Mouse (Mus musculus) kidney, adult 9 months (tissue): Measurements from ENCODE around the gene Rnf167.

ENCODE experiments used
- DNase-seq: peaks from one replicate; pipeline ENCODE4 v3.0.0; 2022

Gene Rnf167

GRCm38 (mm10) chr11:70646691-70647650, at the start of gene Rnf167, which contains the start of gene Slc25a11:
TSS of gene Rnf167 (plus strand) at chr11:70647235.
TSS of gene Slc25a11 (minus strand) at chr11:70647479.
- DNase-seq, result peak; percentile 99

GRCm38 (mm10) chr11:70597301-70597700, 49.7 kb upstream of the Rnf167 start:
- DNase-seq, result no peak

- no peak for DNase-seq
Measured at GRCm38 (mm10) chr11:70598451-70598953, 48.5 kb upstream of the Rnf167 start.

GRCm38 (mm10) chr11:70605024-70605566, 41.9 kb upstream of the Rnf167 start:
- peak; percentile 88 for DNase-seq

GRCm38 (mm10) chr11:70606717-70607116, 40.3 kb upstream of the Rnf167 start:
- no peak for DNase-seq

GRCm38 (mm10) chr11:70607611-70608010, 39.4 kb upstream of the Rnf167 start:
- DNase-seq, result no peak

- DNase-seq, result peak; percentile 82
Measured at GRCm38 (mm10) chr11:70608381-70609066, 38.5 kb upstream of the Rnf167 start.

- no peak for DNase-seq
Measured at GRCm38 (mm10) chr11:70610752-70611151, 36.3 kb upstream of the Rnf167 start.

GRCm38 (mm10) chr11:70612505-70612904, 34.5 kb upstream of the Rnf167 start:
- DNase-seq, result no peak

- DNase-seq, result peak; percentile 76
Measured at GRCm38 (mm10) chr11:70615074-70615473, 32.0 kb upstream of the Rnf167 start.

- no peak for DNase-seq
Measured at GRCm38 (mm10) chr11:70615516-70616093, 31.4 kb upstream of the Rnf167 start, which contains the start of gene 4930544D05Rik. TSS of gene 4930544D05Rik (plus strand) at chr11:70615848.

- no peak for DNase-seq
Measured at GRCm38 (mm10) chr11:70619101-70619500, 27.9 kb upstream of the Rnf167 start, which contains the start of gene Chrne. TSS of gene Chrne (minus strand) at chr11:70619216.

GRCm38 (mm10) chr11:70621972-70622814, 24.8 kb upstream of the Rnf167 start:
- DNase-seq, result peak; percentile 39

GRCm38 (mm10) chr11:70623053-70623742, 23.8 kb upstream of the Rnf167 start:
- peak; percentile 44 for DNase-seq

GRCm38 (mm10) chr11:70625473-70625872, 21.6 kb upstream of the Rnf167 start:
- DNase-seq, result peak; percentile 64

- DNase-seq, result peak; percentile 70
Measured at GRCm38 (mm10) chr11:70626877-70627276, 20.2 kb upstream of the Rnf167 start.

GRCm38 (mm10) chr11:70628431-70628830, 18.6 kb upstream of the Rnf167 start:
- no peak for DNase-seq

GRCm38 (mm10) chr11:70629557-70629956, 17.5 kb upstream of the Rnf167 start:
- DNase-seq, result no peak

- peak; percentile 87 for DNase-seq
Measured at GRCm38 (mm10) chr11:70630129-70630528, 16.9 kb upstream of the Rnf167 start.

GRCm38 (mm10) chr11:70635601-70636000, 11.4 kb upstream of the Rnf167 start:
- DNase-seq, result no peak

GRCm38 (mm10) chr11:70637764-70638163, 9.3 kb upstream of the Rnf167 start:
- no peak for DNase-seq
